In genomic region chr7:123030295-123030694, GRCm38 (mm10) we compare ENCODE assay signal across 8 mouse cellular contexts.
A peak's percentile ranks its signal among the peaks of the same experiment; 100 is the strongest.
DNase-seq lines count a peak whose midpoint lies in the region; ATAC-seq lines count a peak whose summit lies in the region.

No protein-coding gene starts in this region.

- 26% methylated on average over 13 of the region's 13 CpGs for WGBS in heart, embryonic 14.5 days
- 21% methylated on average over 13 of the region's 13 CpGs for WGBS in embryonic facial prominence, embryonic 10.5 days
- 11% methylated on average over 13 of the region's 13 CpGs for WGBS in hindbrain, embryonic 13.5 days
- 16% methylated on average over 13 of the region's 13 CpGs for WGBS in midbrain, embryonic 13.5 days

- no peak for ATAC-seq in heart, embryonic 14.5 days (ENCODE audit: insufficient number of reproducible peaks, insufficient read depth, low FRiP score, low read depth)
- ATAC-seq in hindbrain, embryonic 13.5 days (ENCODE audit: low FRiP score) = peak; percentile 65
- peak; percentile 59 for ATAC-seq in midbrain, embryonic 13.5 days

- peak overlapping the region; percentile 64 for H3K9ac ChIP-seq in heart, embryonic 14.5 days (ENCODE audit: low read length)
- H3K9ac ChIP-seq in hindbrain, embryonic 13.5 days = peak overlapping the region; percentile 80
- peak overlapping the region; percentile 70 for H3K9ac ChIP-seq in midbrain, embryonic 13.5 days (replicated peaks)

- peak overlapping the region; percentile 38 to 42 for H3K4me3 ChIP-seq in heart, embryonic 14.5 days (ENCODE audit: control insufficient read depth in 1 of 2, insufficient read depth in 1 of 2, low read depth in 1 of 2, low read length in 2 of 2)
- H3K4me3 ChIP-seq in embryonic facial prominence, embryonic 10.5 days = peak overlapping the region; percentile 56
- H3K4me3 ChIP-seq in hindbrain, embryonic 13.5 days = peak overlapping the region; percentile 43
- H3K4me3 ChIP-seq in midbrain, embryonic 13.5 days (replicated peaks) = peak overlapping the region; percentile 46

- H3K4me1 ChIP-seq in heart, embryonic 14.5 days (ENCODE audit: control insufficient read depth in 2 of 2, insufficient read depth in 2 of 2, low read length in 2 of 2) = peaks cover 5 to 8% of the 10 kb centered on the region in 2 experiments
- H3K4me1 ChIP-seq in embryonic facial prominence, embryonic 10.5 days = peaks cover 24% of the 10 kb centered on the region
- peaks cover 26% of the 10 kb centered on the region for H3K4me1 ChIP-seq in hindbrain, embryonic 13.5 days (replicated peaks)
- peaks cover 33% of the 10 kb centered on the region for H3K4me1 ChIP-seq in midbrain, embryonic 13.5 days (replicated peaks)

- H3K27ac ChIP-seq in heart, embryonic 14.5 days (replicated peaks in 1 of 2; ENCODE audit: control insufficient read depth in 1 of 2, insufficient read depth in 1 of 2, low read depth in 2 of 2, low read length in 2 of 2) = no peak overlapping the region
- H3K27ac ChIP-seq in embryonic facial prominence, embryonic 10.5 days (replicated peaks) = peak overlapping the region; percentile 80
- peak overlapping the region; percentile 95 for H3K27ac ChIP-seq in hindbrain, embryonic 13.5 days
- peak overlapping the region; percentile 94 for H3K27ac ChIP-seq in midbrain, embryonic 13.5 days

- H3K36me3 ChIP-seq in heart, embryonic 14.5 days (ENCODE audit: control insufficient read depth, insufficient read depth, low read length) = no peaks in the 10 kb centered on the region
- no peaks in the 10 kb centered on the region for H3K36me3 ChIP-seq in embryonic facial prominence, embryonic 10.5 days (replicated peaks)
- H3K36me3 ChIP-seq in hindbrain, embryonic 13.5 days = no peaks in the 10 kb centered on the region
- H3K36me3 ChIP-seq in midbrain, embryonic 13.5 days = no peaks in the 10 kb centered on the region

- peak overlapping the region; percentile 90 for H3K4me2 ChIP-seq in heart, embryonic 14.5 days (ENCODE audit: low read length)
- peak overlapping the region; percentile 78 for H3K4me2 ChIP-seq in hindbrain, embryonic 13.5 days
- H3K4me2 ChIP-seq in midbrain, embryonic 13.5 days (replicated peaks) = peak overlapping the region; percentile 84

- H3K9me3 ChIP-seq in heart, embryonic 14.5 days (ENCODE audit: control insufficient read depth, low read length) = peaks cover 3% of the 10 kb centered on the region; the same call in 1 of the 2 replicates
- no peaks in the 10 kb centered on the region; the same call in 1 of the 2 replicates for H3K9me3 ChIP-seq in embryonic facial prominence, embryonic 10.5 days
- no peaks in the 10 kb centered on the region for H3K9me3 ChIP-seq in hindbrain, embryonic 13.5 days
- no peaks in the 10 kb centered on the region for H3K9me3 ChIP-seq in midbrain, embryonic 13.5 days

- no peak for DNase-seq in heart, adult 11 months
- DNase-seq in embryonic facial prominence, embryonic 10.5 days (ENCODE audit: low spot score) = no peak
- no peak for DNase-seq in MN1 (ENCODE audit: low spot score)
- no peak for DNase-seq in left cerebral cortex, adult 11 months (ENCODE audit: low spot score)
- DNase-seq in natural killer cell, adult 2 months (ENCODE audit: low spot score in 2 of 2) = no peak

- H3K27me3 ChIP-seq in heart, embryonic 14.5 days (ENCODE audit: control insufficient read depth, insufficient read depth, low read length) = no peaks in the 10 kb centered on the region
- H3K27me3 ChIP-seq in embryonic facial prominence, embryonic 10.5 days (replicated peaks; ENCODE audit: low read depth, poor library complexity, severe bottlenecking) = peaks cover 21% of the 10 kb centered on the region; the same call in 1 of the 2 replicates
- H3K27me3 ChIP-seq in hindbrain, embryonic 13.5 days = no peaks in the 10 kb centered on the region
- no peaks in the 10 kb centered on the region for H3K27me3 ChIP-seq in midbrain, embryonic 13.5 days

Comparison
In these comparisons a context has a peak if more than half of its experiments do, and no peak if none do; other contexts are left out.
1. H3K27ac ChIP-seq: peak in embryonic facial prominence, embryonic 10.5 days (single experiment), hindbrain, embryonic 13.5 days (single experiment) and midbrain, embryonic 13.5 days (single experiment); none in heart, embryonic 14.5 days (0 of 2).
2. Peak in every context shown above with its lines, with median percentiles within 50 percentile points of each other: H3K4me2 ChIP-seq, H3K4me3 ChIP-seq and H3K9ac ChIP-seq.